Mouse (Mus musculus): ENCODE measurements around the gene Gtf2i.

The Gtf2i gene

GRCm38 (mm10) chr5:134295277-134296050 lies 19.1 kb downstream of the Gtf2i start:
- H3K4me1 ChIP-seq (replicated peaks; ENCODE audit: low read depth, low read length) = peaks cover 81% of the 10 kb centered on the region
- TF ChIP-seq CTCF (conservative IDR thresholded peaks at IDR 0.05; ENCODE audit: low read length) (no peak), POU5F1 (IDR thresholded peaks at IDR 0.05; ENCODE audit: borderline replicate concordance, low read length) (no peak), NANOG (IDR thresholded peaks at IDR 0.05; ENCODE audit: borderline replicate concordance, low read length) (no peak)
- peaks cover 68% of the 10 kb centered on the region for H3K36me3 ChIP-seq (ENCODE audit: insufficient read depth, low read length)
- no peaks in the 10 kb centered on the region for H3K9me3 ChIP-seq (ENCODE audit: low read length)
- H3K27me3 ChIP-seq (ENCODE audit: insufficient read depth, low read length) = no peaks in the 10 kb centered on the region
- H3K4me3 ChIP-seq (replicated peaks; ENCODE audit: low read length) = no peak overlapping the region

- Histone ChIP-seq H3K4me3 (replicated peaks; ENCODE audit: low read length) (no peak overlapping the region), H3K36me3 (ENCODE audit: insufficient read depth, low read length) (peaks cover 74% of the 10 kb centered on the region), H3K27me3 (ENCODE audit: insufficient read depth, low read length) (no peaks in the 10 kb centered on the region), H3K4me1 (replicated peaks; ENCODE audit: low read depth, low read length) (peaks cover 88% of the 10 kb centered on the region), H3K9me3 (ENCODE audit: low read length) (no peaks in the 10 kb centered on the region)
- TF ChIP-seq CTCF (conservative IDR thresholded peaks at IDR 0.05; ENCODE audit: low read length) = no peak
- TF ChIP-seq NANOG (IDR thresholded peaks at IDR 0.05; ENCODE audit: borderline replicate concordance, low read length) = no peak
- TF ChIP-seq POU5F1 (IDR thresholded peaks at IDR 0.05; ENCODE audit: borderline replicate concordance, low read length) = no peak
Measured at GRCm38 (mm10) chr5:134294606-134295005, 20.0 kb downstream of the Gtf2i start.

DNA sequence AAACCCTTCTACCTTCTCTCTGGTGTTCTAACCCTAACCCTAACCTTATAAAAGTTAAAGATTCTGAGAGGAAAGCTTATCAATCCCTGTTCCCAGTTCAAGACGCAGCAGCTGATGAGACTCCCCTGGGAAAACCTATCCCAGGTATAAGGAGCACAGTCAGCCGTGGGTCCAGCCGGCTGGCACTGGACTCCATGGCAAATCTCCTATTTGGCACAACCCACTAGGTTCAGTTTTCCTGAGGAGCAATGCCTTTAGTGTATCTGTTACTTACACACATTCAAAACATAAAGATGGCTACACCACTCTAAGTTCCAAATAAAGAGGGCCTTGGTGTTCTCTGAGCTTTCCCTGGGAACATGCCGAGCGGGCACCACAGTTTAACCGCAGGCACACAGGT lies 23.5 kb downstream of the Gtf2i start:
- H3K27me3 ChIP-seq (ENCODE audit: insufficient read depth, low read length) = no peaks in the 10 kb centered on the region
- H3K36me3 ChIP-seq (ENCODE audit: insufficient read depth, low read length) = peaks cover 95% of the 10 kb centered on the region
- TF ChIP-seq POU5F1 (IDR thresholded peaks at IDR 0.05; ENCODE audit: borderline replicate concordance, low read length) = no peak
- TF ChIP-seq CTCF (conservative IDR thresholded peaks at IDR 0.05; ENCODE audit: low read length) = no peak
- TF ChIP-seq NANOG (IDR thresholded peaks at IDR 0.05; ENCODE audit: borderline replicate concordance, low read length) = no peak
- peaks cover 61% of the 10 kb centered on the region for H3K4me1 ChIP-seq (replicated peaks; ENCODE audit: low read depth, low read length)
- no peak overlapping the region for H3K4me3 ChIP-seq (replicated peaks; ENCODE audit: low read length)
- no peaks in the 10 kb centered on the region for H3K9me3 ChIP-seq (ENCODE audit: low read length)

- no peaks in the 10 kb centered on the region for H3K27me3 ChIP-seq (ENCODE audit: insufficient read depth, low read length)
- H3K4me1 ChIP-seq (replicated peaks; ENCODE audit: low read depth, low read length) = peaks cover 56% of the 10 kb centered on the region
- H3K4me3 ChIP-seq (replicated peaks; ENCODE audit: low read length) = peak overlapping the region; percentile 59
- H3K36me3 ChIP-seq (ENCODE audit: insufficient read depth, low read length) = peaks cover 95% of the 10 kb centered on the region
- TF ChIP-seq CTCF (conservative IDR thresholded peaks at IDR 0.05; ENCODE audit: low read length) = no peak
- no peak for TF ChIP-seq NANOG (IDR thresholded peaks at IDR 0.05; ENCODE audit: borderline replicate concordance, low read length)
- no peak for TF ChIP-seq POU5F1 (IDR thresholded peaks at IDR 0.05; ENCODE audit: borderline replicate concordance, low read length)
- no peaks in the 10 kb centered on the region for H3K9me3 ChIP-seq (ENCODE audit: low read length)
Measured at GRCm38 (mm10) chr5:134289935-134290560, 24.5 kb downstream of the Gtf2i start.

GRCm38 (mm10) chr5:134288071-134288470 lies 26.5 kb downstream of the Gtf2i start:
- Histone ChIP-seq H3K36me3 (ENCODE audit: insufficient read depth, low read length) (peaks cover 96% of the 10 kb centered on the region), H3K4me3 (replicated peaks; ENCODE audit: low read length) (no peak overlapping the region), H3K4me1 (replicated peaks; ENCODE audit: low read depth, low read length) (peaks cover 57% of the 10 kb centered on the region), H3K27me3 (ENCODE audit: insufficient read depth, low read length) (no peaks in the 10 kb centered on the region), H3K9me3 (ENCODE audit: low read length) (no peaks in the 10 kb centered on the region)
- TF ChIP-seq CTCF (conservative IDR thresholded peaks at IDR 0.05; ENCODE audit: low read length) (no peak), NANOG (IDR thresholded peaks at IDR 0.05; ENCODE audit: borderline replicate concordance, low read length) (no peak), POU5F1 (IDR thresholded peaks at IDR 0.05; ENCODE audit: borderline replicate concordance, low read length) (no peak)

- Histone ChIP-seq H3K9me3 (ENCODE audit: low read length) (no peaks in the 10 kb centered on the region), H3K4me3 (replicated peaks; ENCODE audit: low read length) (no peak overlapping the region), H3K27me3 (ENCODE audit: insufficient read depth, low read length) (no peaks in the 10 kb centered on the region), H3K4me1 (replicated peaks; ENCODE audit: low read depth, low read length) (peaks cover 36% of the 10 kb centered on the region), H3K36me3 (ENCODE audit: insufficient read depth, low read length) (peaks cover 96% of the 10 kb centered on the region)
- TF ChIP-seq NANOG (IDR thresholded peaks at IDR 0.05; ENCODE audit: borderline replicate concordance, low read length) = no peak
- TF ChIP-seq POU5F1 (IDR thresholded peaks at IDR 0.05; ENCODE audit: borderline replicate concordance, low read length) = no peak
- no peak for TF ChIP-seq CTCF (conservative IDR thresholded peaks at IDR 0.05; ENCODE audit: low read length)
Measured at GRCm38 (mm10) chr5:134284921-134285320, 29.6 kb downstream of the Gtf2i start.

DNA sequence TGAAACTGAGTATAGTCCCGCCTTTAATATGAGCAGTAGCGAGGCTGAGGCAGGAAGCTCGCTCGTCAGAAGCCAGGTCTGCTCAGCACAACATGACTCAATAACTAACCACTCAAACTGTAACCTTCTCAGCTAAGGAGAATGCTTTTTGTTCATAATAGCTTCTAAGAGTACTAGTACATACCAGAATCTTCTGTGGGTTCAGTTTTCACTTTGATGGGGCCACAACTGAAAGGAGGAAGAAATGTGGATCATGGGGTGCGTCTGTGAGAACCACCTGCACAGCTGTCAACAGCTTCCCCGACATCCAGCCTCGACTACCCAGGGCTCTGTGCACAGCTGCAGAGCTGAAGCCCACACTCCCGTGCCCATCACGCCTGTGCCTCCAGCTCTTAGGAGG lies 32.0 kb downstream of the Gtf2i start:
- Histone ChIP-seq H3K27me3 (ENCODE audit: insufficient read depth, low read length) (no peaks in the 10 kb centered on the region), H3K36me3 (ENCODE audit: insufficient read depth, low read length) (peaks cover 94% of the 10 kb centered on the region), H3K9me3 (ENCODE audit: low read length) (no peaks in the 10 kb centered on the region), H3K4me1 (replicated peaks; ENCODE audit: low read depth, low read length) (peaks cover 51% of the 10 kb centered on the region), H3K4me3 (replicated peaks; ENCODE audit: low read length) (no peak overlapping the region)
- no peak for TF ChIP-seq NANOG (IDR thresholded peaks at IDR 0.05; ENCODE audit: borderline replicate concordance, low read length)
- TF ChIP-seq CTCF (conservative IDR thresholded peaks at IDR 0.05; ENCODE audit: low read length) = no peak
- no peak for TF ChIP-seq POU5F1 (IDR thresholded peaks at IDR 0.05; ENCODE audit: borderline replicate concordance, low read length)

DNA sequence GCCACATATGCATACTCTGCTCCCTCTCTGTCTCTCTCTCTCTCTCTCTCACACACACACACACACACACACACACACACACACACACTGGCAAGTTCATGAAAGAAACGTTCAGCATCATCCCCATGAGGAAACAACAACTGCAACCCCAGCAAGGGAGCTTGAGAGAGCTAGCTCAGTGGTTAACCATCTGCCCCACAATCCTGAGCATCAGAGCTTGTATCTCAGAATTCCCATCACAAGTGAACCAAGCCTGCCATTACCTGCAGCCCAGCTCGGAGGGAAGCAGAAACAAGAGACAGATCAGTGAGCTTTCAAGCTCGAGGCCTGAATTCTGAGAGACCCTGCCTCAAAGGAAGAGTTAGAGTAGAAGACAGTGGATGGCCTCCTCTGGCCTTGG lies 32.5 kb downstream of the Gtf2i start:
- Histone ChIP-seq H3K4me1 (replicated peaks; ENCODE audit: low read depth, low read length) (peaks cover 56% of the 10 kb centered on the region), H3K9me3 (ENCODE audit: low read length) (no peaks in the 10 kb centered on the region), H3K27me3 (ENCODE audit: insufficient read depth, low read length) (no peaks in the 10 kb centered on the region), H3K4me3 (replicated peaks; ENCODE audit: low read length) (no peak overlapping the region), H3K36me3 (ENCODE audit: insufficient read depth, low read length) (peaks cover 94% of the 10 kb centered on the region)
- no peak for TF ChIP-seq NANOG (IDR thresholded peaks at IDR 0.05; ENCODE audit: borderline replicate concordance, low read length)
- TF ChIP-seq CTCF (conservative IDR thresholded peaks at IDR 0.05; ENCODE audit: low read length) = no peak
- TF ChIP-seq POU5F1 (IDR thresholded peaks at IDR 0.05; ENCODE audit: borderline replicate concordance, low read length) = no peak
